ENCODE assay signal across 10 mouse cellular contexts in genomic region chr5:28209549-28210431, GRCm38 (mm10). TPM values are rescaled to one million over a fixed set of nuclear protein-coding genes. Genes with fewer than 3 reads are reported as not detected.
DNase-seq lines count a peak whose midpoint lies in the region; ATAC-seq lines count a peak whose summit lies in the region.
"Had no signal": no experiment of that assay in that cellular context is flagged by ENCODE, and none has a peak within 500 bp of the region (broad histone marks: within the 10 kb centered on the region; RNA-seq: fewer than 3 reads in every experiment).

No protein-coding gene starts in this region.

- no peak overlapping the region for H3K27ac ChIP-seq in intestine, embryonic 16.5 days (ENCODE audit: low read length)

- peak; percentile 93 for ATAC-seq in intestine, embryonic 16.5 days
- peak; percentile 57 for ATAC-seq in megakaryocyte, adult 5-6 weeks (ENCODE audit: poor library complexity, severe bottlenecking)
- ATAC-seq: Patski had no signal

- peak; percentile 84 for DNase-seq in left cerebral cortex, postnatal 4 days
- DNase-seq in left cerebral cortex, postnatal 36 days (ENCODE audit: low spot score in 2 of 2), result no peak
- peak; percentile 74 for DNase-seq in embryo, embryonic 9.5 days (ENCODE audit: extremely low spot score)
- DNase-seq in testis, postnatal 14 days (ENCODE audit: low spot score), result peak; percentile 9
- no peak for DNase-seq in frontal cortex, adult 2 months (ENCODE audit: extremely low spot score in 1 of 2, low spot score in 1 of 2)
- DNase-seq in adrenal gland, adult 8-10 months, result no peak

- peak overlapping the region; percentile 36; the same call in 1 of the 2 replicates for H3K9ac ChIP-seq in intestine, embryonic 16.5 days (ENCODE audit: low read depth, low read length)

- intact Hi-C loops in left cerebral cortex, postnatal 4 days (cut with DNase I), result no loop called here
- intact Hi-C loops in left cerebral cortex, postnatal 36 days (cut with DNase I), result loop anchor here (5.0 to 10.0 kb wide), 2 partner anchors 37 to 85 kb away; no protein-coding TSS in a partner anchor

- peak overlapping the region; percentile 47 for H3K4me3 ChIP-seq in intestine, embryonic 16.5 days (ENCODE audit: low read length)
- H3K4me3 ChIP-seq: myocyte had no signal

- peak overlapping the region; percentile 69 for H3K4me2 ChIP-seq in intestine, embryonic 16.5 days (ENCODE audit: low read depth, low read length)

- under 1% methylated on average over 79 of the region's 80 CpGs for WGBS in intestine, embryonic 16.5 days

- no peaks in the 10 kb centered on the region for H3K9me3 ChIP-seq in intestine, embryonic 16.5 days (ENCODE audit: control insufficient read depth, low read length)

- H3K4me1 ChIP-seq in intestine, embryonic 16.5 days (ENCODE audit: control insufficient read depth, insufficient read depth, low read length), result peaks cover 7% of the 10 kb centered on the region

- H3K27me3 ChIP-seq in intestine, embryonic 16.5 days (replicated peaks; ENCODE audit: control insufficient read depth, insufficient read depth, low read length), result peaks cover 63% of the 10 kb centered on the region

- no peaks in the 10 kb centered on the region for H3K36me3 ChIP-seq in intestine, embryonic 16.5 days (ENCODE audit: control insufficient read depth, insufficient read depth, low read length)

RNA-seq across cellular contexts. Expression of gene Cnpy1, which starts 35.8 kb away (rescaled TPM):
- total RNA-seq in left cerebral cortex, postnatal 4 days (2021), result under 1 TPM; 0.14 TPM
- not detected for total RNA-seq in left cerebral cortex, postnatal 36 days (2021)
- 0.60 and 0.75 TPM in 2 replicates for polyA plus RNA-seq in intestine, embryonic 16.5 days (2015; fragmentation: Nextera tagmentation; extraction: Ambion mirVana)
- not detected in 2 replicates for total RNA-seq in megakaryocyte, adult 5-6 weeks (2015)
- not detected in 2 replicates for total RNA-seq in megakaryocyte, adult 5-6 weeks (2017)
- polyA plus RNA-seq in frontal cortex, adult 2 months (2012; rRNA removed), result 0.40 and 0.48 TPM in 2 replicates
- not detected for total RNA-seq in adrenal gland, adult 8-10 months (2022)
- polyA plus RNA-seq: myocyte, Patski had no signal

RNA-seq across cellular contexts. Expression of gene En2, which starts 44.3 kb away (rescaled TPM):
- not detected for total RNA-seq in left cerebral cortex, postnatal 4 days (2021)
- under 1 TPM; 0.20 to 0.44 TPM for total RNA-seq in left cerebral cortex, postnatal 36 days (2021)
- polyA plus RNA-seq in intestine, embryonic 16.5 days (2015; fragmentation: Nextera tagmentation; extraction: Ambion mirVana), result not detected in 2 replicates
- not detected in 2 replicates for total RNA-seq in megakaryocyte, adult 5-6 weeks (2015)
- total RNA-seq in megakaryocyte, adult 5-6 weeks (2017), result not detected in 2 replicates
- 0.29 and 0.30 TPM in 2 replicates for polyA plus RNA-seq in frontal cortex, adult 2 months (2012; rRNA removed)
- under 1 TPM in 2 of 4 experiments, not detected in 2; 0.38 to 0.41 TPM for total RNA-seq in adrenal gland, adult 8-10 months (2022)
- polyA plus RNA-seq: myocyte had no signal

Comparison
In these comparisons a context has a peak if more than half of its experiments do, and no peak if none do; other contexts are left out.
1. DNase-seq: peak in left cerebral cortex, postnatal 4 days (single experiment), embryo, embryonic 9.5 days (single experiment) and testis, postnatal 14 days (single experiment); none in left cerebral cortex, postnatal 36 days (0 of 2), frontal cortex, adult 2 months (0 of 2) and adrenal gland, adult 8-10 months (single experiment).